Mouse (Mus musculus) frontal cortex, postnatal 36 days (tissue): ENCODE measurements around the gene Gsk3b.
A peak's percentile ranks its signal among the peaks of the same experiment; 100 is the strongest.
"Not testable (repeated sequence)": the region's sequence is repeated elsewhere in the genome, so short reads cannot be mapped to it uniquely, and the experiment has no call there.

Source experiments
- DNase-seq, 2 experiments: peaks; one replicate each; pipeline ENCODE4 v3.0.0; 2022; ENCODE audit warnings: low spot score in 2 of 2

Gene Gsk3b

DNA sequence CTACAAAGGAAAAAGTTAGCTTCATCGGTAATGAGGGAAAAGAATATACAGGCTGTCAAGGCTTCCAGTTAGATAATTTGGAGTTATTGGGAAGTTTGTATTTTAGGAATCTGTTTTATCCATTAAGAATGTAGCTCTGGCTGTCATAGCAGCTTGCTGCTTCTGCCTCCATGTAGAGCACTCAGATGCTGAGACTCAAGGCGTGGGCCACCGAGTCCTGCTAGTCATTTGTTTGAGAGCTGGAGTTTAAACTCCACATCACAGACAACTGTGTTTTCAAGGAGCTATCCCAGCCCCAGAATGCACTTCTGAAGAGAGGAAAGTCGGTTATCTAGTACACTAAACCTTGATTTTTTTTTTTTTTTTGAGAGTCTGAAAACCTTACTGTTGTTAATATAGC, 101.2 kb downstream of the Gsk3b start:
- no peak for DNase-seq

DNA sequence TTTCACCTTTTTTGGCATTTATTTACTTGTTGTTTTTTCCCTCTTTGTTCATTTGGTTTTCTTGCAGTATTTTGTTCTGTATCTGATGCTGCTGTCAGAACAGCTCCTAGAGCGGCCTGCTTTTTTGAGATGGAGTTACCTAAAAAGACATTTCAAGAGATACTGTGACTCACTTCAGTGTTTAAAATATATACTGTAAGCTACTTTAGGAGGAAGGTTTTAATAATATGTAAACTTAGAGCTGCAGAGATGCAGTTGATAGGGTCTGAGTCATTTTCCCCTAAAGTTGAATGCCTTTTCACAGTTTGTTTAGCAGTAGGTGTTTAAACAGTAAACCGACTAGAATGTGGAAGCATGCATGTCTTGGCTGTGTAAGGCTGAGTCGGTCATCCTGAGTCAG, 101.7 kb downstream of the Gsk3b start:
- no peak for DNase-seq

DNA sequence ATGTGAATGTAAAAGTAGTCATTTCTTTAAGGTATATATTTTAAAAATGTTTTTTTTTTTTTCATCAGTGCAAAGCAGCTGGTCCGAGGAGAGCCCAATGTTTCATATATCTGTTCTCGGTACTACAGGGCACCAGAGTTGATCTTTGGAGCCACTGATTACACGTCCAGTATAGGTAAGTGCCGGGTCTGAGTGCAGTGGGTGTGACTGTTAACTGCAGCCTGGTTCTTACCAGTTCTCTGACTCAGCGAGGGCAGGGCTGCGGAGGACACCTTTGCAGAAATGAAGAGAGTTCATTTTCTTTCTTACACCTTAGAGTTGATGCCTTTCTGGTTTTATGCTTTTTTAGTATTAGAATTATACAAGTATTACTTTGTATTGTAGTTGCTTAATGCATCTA, 102.7 kb downstream of the Gsk3b start:
- DNase-seq = no peak

DNA sequence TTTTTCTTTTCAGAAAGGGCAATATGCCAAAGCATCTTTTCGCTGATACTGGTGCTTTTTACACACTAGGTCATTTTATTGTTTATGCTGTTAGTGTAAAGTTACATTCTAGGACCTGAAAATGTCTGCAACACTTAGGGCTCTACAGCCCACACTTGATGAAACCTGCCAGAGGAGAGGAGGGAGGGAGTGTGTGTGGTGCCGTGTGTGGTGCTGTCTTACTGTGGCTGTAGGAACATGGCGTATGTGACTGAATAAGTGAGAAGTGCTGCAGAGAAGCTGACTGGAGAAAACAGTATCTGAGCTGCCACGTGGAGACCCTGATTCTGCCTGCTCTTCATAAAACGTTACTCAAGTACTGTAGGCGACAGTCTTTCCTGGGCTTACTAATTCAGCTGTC, 103.8 kb downstream of the Gsk3b start:
- peak; percentile 17 to 34 for DNase-seq

DNA sequence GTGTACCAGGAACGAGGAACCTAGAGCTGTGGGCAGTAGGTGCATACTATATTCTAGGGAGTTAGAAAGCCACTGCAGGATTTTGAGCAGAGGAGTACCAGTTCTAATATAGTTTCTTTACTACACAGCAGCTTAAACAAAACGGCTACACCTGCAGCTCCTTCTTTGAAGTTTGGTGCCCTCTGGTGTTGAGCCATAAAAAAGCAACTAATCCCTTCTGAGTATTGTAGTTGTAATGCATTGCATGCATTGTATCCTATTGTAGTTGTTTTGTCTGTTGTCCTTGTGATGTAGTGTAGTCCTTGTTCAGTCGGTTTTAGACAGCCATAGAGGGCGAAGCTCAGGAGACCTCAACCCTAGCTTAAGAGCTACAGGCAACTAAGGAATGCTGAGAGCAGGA, 108.5 kb downstream of the Gsk3b start:
- DNase-seq = peak; percentile 58 to 78

DNA sequence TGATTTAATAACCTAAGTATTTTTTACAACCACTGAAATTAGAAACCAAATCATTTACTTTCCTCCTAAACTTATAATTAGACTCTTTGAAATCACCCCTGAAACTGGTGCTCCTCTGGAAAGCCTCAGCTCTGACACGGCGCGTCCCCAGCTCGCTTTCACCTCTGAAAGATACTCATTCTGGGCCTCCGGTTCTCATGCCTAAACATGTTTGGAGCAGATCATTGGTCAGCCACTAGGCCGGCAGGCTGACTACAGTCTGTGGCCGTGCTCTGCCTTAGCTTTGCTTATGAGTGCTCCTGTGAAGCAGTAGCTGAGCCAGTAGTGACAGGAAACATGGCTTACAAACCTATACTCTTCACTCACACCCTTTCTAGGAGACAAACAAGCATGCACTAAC, 116.5 kb downstream of the Gsk3b start:
- DNase-seq = no peak

DNA sequence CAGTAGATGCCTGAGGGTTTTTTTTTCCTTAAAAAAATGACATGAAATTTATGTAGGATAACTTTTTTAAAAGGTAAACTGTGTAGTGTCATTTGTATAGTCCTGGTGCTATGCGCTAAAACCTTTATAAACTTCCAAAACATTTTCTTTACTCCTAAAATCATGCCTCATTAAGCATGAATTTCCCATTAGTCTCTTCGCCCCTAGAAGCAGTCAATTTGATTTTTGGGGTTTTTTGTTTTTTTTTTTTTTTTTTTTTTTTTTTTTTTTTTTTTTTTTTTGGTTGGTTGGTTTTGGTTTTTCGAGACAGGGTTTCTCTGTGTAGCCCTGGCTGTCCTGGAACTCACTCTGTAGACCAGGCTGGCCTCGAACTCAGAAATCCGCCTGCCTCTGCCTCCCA, 133.7 kb downstream of the Gsk3b start:
- not testable (repeated sequence) for DNase-seq

DNA sequence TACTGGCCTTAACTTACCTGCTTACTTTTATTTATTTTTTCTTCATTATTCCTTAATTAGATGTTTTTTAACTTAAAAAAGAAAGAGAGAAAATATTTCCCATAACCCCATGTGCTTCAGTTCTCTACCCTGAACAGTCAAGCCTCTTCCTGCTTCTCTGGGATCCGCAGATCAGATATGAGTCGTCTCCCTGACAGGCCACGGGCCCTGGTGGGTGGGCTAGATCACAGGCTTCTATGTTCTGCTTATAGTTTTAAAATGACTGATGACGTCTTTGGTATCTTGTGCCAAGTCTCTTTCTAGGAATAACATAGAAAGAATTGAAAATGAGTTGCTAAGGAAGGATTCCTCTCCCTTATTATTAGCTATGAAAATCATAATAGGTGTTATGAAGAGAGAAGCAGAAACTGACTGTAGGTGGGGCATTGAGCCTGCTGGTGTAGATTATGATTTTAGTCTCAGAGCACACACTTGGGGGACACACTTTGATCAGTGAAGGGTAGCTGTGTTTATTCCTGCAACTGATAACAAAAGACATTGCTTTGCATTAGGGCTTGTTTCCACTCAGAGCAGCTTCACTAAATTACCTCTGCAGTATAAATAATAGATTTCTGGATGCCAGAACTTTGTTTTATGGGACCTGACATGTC, 148.3 kb downstream of the Gsk3b start:
- DNase-seq = no peak

DNA sequence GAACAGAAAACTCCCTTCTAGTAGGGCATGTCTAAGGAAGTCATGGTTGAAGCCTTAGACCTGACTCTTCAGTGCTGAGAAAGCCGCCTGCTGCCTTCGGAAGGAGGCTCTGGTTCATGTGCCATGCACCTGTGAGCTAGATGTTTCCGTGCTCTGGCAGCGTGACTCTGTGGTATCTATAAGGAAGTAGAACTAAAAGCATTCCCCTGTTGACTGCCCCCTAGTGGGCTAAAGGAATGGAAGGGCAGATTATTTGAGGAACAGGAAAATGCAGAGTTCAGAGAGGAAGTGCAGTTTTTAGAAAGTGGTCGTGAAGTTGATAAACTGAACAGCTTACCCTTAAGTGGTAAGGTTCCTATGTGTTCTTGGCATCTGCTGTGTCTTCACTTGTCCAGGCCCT, 150.9 kb downstream of the Gsk3b start:
- peak in 1 of 2 experiments; percentile 43 for DNase-seq

DNA sequence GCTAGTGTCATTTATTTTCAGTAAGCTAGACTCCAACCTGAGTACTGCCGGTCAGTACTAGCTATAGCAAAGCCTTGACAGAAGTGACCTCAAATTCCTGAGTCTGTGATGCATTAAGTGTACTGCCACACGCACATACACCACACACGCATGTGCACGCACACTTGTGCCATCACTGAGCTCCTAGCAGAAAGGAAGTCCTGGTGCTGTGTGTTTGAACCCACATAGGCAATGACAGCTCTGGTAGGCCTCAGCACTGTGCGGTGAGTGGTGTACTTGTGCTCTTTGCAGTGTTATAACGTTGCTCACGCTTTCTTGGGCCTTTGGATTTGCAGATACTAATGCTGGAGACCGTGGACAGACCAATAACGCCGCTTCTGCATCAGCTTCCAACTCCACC, 151.4 kb downstream of the Gsk3b start:
- no peak for DNase-seq

DNA sequence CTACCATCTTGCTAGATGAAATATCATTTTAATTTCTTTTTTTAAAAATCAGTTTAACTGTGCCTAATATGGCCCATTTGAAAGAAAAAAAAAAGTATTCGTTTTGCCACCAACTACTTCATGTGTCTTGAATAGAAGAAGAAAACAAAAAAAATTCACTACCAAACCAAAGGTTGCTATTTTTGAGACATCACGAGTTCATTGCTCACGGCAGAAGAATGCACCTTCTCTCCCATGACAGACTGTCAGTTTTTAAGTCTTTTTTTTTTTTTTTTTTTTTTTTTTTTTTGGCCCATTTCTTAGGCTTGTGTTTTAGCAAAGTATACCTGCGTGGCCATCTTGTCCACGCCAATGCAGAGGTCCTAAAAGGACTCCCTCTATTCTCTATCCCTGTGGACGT, 155.3 kb downstream of the Gsk3b start:
- no peak for DNase-seq

DNA sequence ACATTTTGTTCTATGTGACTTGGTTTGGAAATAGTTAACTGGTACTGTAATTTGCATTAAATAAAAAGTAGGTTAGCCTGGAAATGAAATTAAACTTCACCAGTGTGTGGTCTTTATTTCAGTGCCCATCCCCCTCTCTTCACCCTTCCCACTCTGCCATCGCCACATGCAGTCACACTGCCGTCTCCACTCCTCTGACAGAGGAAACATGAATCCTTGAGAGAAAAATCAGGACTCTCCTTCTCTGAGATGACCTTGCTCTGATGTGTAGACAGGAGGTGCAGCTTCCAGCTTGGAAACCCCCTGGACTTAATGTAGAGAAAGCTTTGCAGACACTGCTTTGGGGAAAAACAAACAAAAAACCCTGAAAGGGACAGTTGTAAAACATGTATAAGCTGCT, 156.6 kb downstream of the Gsk3b start:
- DNase-seq = no peak

DNA sequence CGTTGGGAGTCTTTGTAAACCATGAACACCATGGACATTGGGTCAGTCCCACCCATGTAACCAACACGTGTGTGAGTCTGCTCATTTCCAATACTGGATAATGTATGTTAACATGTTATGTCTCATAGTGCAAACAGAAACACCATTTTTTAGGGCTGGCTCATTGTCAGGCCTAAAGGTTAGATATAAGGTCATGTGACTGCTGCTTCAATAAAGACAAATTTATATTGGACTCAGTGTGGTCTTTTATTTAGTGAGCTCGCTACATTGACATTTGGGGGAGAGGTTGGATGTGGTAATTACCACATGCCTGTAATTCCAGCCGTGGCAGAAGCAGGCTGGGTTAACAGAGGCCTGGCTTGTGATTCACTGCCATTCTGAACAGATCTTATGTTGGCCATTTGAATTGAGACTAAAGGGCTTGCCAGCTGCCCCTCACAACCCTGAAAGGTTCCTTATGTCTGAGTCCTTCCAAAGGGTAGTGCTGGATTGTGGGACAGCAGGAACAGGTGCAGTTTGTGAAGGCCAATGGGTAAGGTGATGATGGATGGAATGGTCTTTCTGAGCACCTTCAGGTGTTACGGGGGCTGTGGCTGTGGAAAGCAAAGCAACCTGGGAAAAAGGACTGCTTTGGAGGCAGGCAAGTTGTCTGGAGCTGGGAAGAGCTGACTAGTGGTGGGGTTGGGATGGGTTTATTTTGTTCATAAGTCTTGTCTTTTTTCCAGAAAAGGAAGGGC, 157.2 kb downstream of the Gsk3b start:
- DNase-seq = no peak

DNA sequence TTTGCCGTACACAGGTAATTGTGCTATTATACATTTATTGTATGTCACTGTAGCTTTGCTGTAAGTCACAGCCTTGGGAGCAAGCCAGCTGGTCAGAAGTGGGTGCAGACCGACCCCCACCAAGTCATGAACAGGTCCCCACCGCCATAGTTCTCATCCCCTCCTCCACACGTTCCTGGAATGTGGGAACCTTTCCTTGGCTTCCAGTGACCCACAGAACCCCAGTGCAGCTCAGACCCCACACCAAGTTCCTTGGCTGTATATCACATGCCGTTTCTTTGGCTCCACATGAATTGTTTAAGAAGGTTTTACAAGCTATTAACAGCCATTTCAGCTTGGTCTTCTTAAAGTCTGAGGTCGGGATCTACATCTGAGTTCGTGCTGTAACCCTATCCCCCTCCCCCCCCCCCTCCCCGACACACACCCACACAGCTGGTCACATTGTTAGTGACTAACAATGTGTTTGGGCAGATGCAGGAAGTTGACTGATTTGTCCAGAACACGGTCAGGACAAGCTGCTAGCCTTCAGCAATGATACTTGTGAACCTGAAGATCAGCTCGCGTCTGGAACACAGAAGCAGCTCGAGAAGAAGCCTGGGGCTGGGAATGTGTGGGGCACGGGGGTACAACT, 159.6 kb downstream of the Gsk3b start:
- no peak for DNase-seq

DNA sequence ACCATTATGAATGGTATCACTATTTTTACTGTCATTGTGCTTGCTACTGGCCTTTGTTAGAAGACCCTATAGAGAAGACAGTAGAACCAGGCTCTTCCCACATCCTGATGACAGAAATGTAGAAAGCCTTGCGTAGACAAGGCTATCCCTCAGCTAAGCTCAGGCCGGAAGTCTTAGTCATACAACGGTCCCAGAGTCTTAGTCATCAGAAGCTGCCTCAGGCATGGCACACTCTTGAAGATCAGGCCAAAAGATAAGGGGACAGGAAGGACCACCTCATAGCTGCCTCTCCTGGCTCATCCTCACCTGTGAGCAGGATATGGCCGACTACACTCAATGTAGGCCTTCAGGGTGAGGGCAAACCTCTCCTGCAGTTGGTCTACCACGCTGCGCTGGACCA, 161.7 kb downstream of the Gsk3b start:
- DNase-seq = no peak

DNA sequence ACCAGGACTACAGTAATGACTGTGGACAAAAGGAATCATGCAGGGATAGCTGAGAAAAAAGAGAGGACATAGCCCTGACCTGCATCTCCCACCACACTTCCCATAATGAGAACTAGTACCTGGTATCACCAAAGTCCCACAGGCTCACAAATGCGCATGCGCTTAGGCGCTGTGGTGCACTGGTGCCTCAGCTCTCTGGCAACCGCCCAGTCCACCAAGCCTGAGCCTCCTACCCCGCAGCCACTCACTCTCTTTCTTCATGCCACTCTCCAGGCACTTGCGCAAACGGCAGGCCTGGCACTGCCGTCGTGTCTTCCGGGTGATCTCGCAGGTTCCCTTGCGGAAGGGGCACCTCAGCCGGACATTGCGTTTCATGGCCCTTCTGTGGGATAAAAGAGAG, 165.2 kb downstream of the Gsk3b start:
- no peak for DNase-seq

DNA sequence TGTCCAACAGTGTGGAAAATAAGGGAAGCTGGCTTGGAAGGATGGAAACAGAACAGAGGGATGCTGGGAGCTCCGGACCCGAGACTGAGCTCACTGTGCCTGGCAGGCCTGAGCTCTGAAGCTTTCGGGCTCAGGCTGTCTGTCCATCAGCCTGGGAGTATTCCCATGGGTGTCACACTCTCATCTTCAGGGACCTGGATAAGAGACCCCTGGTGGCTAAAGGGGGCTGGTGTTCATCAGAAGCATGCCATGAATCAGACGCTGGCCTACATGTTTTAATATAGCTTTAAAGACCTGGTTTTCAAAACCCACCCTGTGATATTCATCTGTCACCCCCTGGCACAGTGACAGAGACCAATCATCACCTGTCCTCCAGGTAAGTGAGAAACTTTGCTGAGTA, 166.3 kb downstream of the Gsk3b start:
- DNase-seq = no peak

DNA sequence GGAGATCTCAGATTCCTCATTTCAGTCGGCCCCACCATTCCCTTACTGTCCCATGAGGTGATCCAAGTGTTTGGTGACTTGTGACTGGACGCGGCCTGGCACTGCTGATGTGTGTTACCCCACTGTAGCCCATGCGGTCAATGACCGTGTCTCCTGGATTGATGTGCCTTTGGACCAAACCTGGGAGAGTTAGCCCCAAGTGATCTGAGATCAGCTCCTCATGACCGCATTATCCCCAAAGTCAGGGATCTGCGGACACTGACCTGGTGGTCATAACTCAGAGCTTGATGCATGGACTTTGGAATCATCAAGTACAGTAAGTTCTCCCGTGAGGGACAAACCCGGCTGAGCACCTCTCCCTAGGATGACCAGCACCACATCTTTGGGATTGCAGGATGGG, 167.1 kb downstream of the Gsk3b start:
- DNase-seq = no peak

DNA sequence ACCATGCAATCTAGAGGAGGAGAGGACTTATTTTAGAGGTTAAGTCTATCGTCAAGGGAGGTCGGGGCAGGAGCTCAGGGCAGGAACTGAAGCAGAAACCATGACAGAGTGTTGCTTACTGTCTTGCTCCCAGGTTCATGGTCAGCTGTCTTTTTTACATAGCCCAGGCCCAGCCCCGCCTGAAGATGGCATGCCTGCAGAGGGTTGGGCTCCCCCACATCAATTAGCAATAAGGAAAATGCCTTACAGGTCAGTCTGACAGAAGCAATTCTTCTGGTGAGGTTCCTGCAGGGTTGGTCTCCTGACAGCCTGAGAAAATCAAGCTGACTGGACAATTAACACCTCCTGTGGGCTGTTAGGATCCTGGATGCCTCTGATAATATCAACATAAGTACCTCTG, 182.8 kb downstream of the Gsk3b start:
- no peak for DNase-seq

DNA sequence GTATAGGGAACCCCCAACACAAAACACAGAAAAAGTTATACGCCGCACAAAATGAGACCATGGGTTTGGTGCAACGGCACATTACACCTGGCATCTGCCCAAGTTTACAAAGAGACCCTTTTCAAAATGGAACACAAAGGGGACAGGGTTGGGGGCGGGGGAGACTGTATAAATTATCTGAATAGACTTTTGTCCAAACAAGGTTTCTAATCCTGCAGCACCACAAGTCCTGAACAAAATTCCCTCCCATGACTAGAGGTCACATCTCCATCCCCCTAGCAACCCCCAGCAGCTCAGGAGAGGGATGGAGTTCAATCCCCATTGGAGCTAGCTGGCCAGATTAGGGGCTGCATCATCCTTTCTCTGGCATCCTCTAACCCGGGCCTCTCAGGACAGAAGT, 183.7 kb downstream of the Gsk3b start:
- DNase-seq = no peak

DNA sequence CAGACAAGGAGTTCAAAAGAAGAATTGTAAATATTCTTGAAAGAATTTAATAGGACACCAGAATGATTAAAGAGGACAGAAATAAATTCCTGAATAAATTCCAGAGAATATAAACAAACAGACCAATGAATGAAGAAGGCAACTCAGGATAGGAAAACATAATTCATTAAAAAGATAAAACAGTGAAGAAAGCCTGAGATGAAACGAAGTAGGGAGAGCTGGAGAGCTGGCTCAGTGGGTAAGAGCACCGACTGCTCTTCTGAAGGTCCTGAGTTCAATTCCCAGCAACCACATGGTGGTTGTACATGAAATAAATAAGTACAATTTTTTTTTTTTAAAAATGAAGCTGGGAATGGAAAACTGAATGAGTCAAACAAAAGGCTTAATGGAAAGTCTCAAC, 185.9 kb downstream of the Gsk3b start:
- DNase-seq = no peak

DNA sequence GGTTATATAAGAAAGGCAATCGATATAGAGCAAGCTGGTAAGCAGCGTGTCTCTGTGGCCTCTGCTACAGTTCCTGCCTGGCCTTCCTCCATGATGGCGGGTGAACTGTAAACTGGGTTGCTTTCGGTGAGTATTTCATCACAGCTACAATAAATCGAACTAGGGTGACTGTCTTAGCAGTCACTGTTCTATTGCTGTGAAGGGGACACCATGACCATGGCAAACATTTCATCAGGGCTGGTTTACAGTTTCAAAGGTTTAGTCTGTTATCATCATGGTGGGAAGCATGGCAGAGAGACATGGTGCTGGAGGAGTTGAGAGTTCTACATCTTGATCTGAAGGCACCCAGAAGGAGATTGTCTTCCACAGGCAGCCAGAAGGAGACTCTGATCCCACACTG, 191.0 kb downstream of the Gsk3b start:
- DNase-seq = no peak

DNA sequence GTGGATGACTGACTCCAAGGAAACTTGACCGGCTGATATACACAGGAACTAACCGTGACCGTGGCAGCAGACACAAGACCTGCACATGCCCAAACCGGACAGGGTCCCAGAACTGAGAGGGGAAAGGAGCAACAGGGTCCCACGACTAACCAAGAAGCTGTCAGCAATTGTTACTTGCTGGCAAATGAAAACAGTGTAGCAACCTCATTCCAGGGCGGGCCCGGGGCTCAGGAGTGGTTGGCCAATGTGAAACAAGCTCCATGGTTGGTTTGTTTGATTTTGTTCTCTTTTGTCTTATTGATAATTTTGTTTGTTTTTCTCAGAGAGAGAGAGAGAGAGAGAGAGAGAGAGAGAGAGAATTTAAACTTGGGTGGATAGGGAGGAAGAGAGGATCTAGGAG, 192.2 kb downstream of the Gsk3b start:
- DNase-seq = no peak
